Mouse (Mus musculus) midbrain, embryonic 15.5 days (tissue): ENCODE data around the gene Asap3. TPM values are rescaled to one million over a fixed set of nuclear protein-coding genes. Genes with fewer than 3 reads are reported as not detected.

ENCODE experiments used
- ATAC-seq: fragments of 200-750 bp; cut with Nextera tagmentation; replicated peaks from 2 replicates; pipeline ENCODE4 v1.8.0; 2017; ENCODE audit warnings: moderate TSS enrichment
- H3K27ac ChIP-seq: fragments of 300-500 bp; sonication (generic); 2 replicates; pipeline ENCODE4 v1.5.1; 2015; ENCODE audit warnings: mild to moderate bottlenecking, inconsistent platforms
- H3K27me3 ChIP-seq: fragments of 300-500 bp; sonication (generic); replicated peaks from 2 replicates; pipeline ENCODE4 v1.6.1; 2015; ENCODE audit warnings: inconsistent platforms
- H3K36me3 ChIP-seq: fragments of 300-500 bp; sonication (generic); replicated peaks from 2 replicates; pipeline ENCODE4 v1.6.1; 2015; ENCODE audit warnings: inconsistent platforms
- H3K4me1 ChIP-seq: fragments of 300-500 bp; sonication (generic); 2 replicates; pipeline ENCODE4 v1.6.1; 2015; ENCODE audit warnings: inconsistent platforms
- H3K4me2 ChIP-seq: fragments of 300-500 bp; sonication (generic); 2 replicates; pipeline ENCODE4 v1.6.1; 2015; ENCODE audit warnings: inconsistent platforms, mild to moderate bottlenecking, moderate library complexity
- H3K4me3 ChIP-seq: fragments of 300-500 bp; sonication (generic); 2 replicates; pipeline ENCODE4 v1.5.1; 2015; ENCODE audit warnings: mild to moderate bottlenecking, inconsistent platforms
- H3K9ac ChIP-seq: fragments of 300-500 bp; sonication (generic); 2 replicates; pipeline ENCODE4 v1.6.1; 2015; ENCODE audit warnings: mild to moderate bottlenecking, inconsistent platforms
- H3K9me3 ChIP-seq: fragments of 300-500 bp; sonication (generic); 2 replicates; pipeline ENCODE4 v1.6.1; 2016; ENCODE audit warnings: inconsistent platforms
- WGBS: fragments of 180-500 bp; shearing (Covaris S2); methylation state at CpG from one replicate; pipeline ENCODE4 v1.1.7; 2015; ENCODE audit warnings: mixed read lengths; 5-methylcytosine and 5-hydroxymethylcytosine counted together
- polyA plus RNA-seq: library from polyadenylated mRNA; unstranded; fragments of >200 nt; fragmentation: Nextera tagmentation; extraction: Ambion mirVana; gene quantifications from 2 replicates; pipeline ENCODE4 v1.2.1, GENCODE M21; 2015

Asap3 gene
- polyA plus RNA-seq, 1 experiment from 2014 or later = 5.1 TPM

GRCm38 (mm10) chr4:136210931-136211330 lies 4.8 kb downstream of the Asap3 start:
- Histone ChIP-seq H3K4me1 (peaks cover 14% of the 10 kb centered on the region), H3K27ac (no peak overlapping the region), H3K4me3 (no peak overlapping the region), H3K9me3 (no peaks in the 10 kb centered on the region), H3K9ac (no peak overlapping the region), H3K27me3 (no peaks in the 10 kb centered on the region; the same call in 1 of the 2 replicates), H3K4me2 (no peak overlapping the region), H3K36me3 (no peaks in the 10 kb centered on the region)
- no peak for ATAC-seq
- WGBS = 89% methylated on average over 9 of the region's 9 CpGs

GRCm38 (mm10) chr4:136213629-136214028 lies 7.5 kb downstream of the Asap3 start:
- Histone ChIP-seq H3K27ac (no peak overlapping the region), H3K27me3 (no peaks in the 10 kb centered on the region), H3K4me2 (no peak overlapping the region), H3K9me3 (no peaks in the 10 kb centered on the region), H3K9ac (no peak overlapping the region), H3K36me3 (no peaks in the 10 kb centered on the region), H3K4me1 (peaks cover 7% of the 10 kb centered on the region), H3K4me3 (no peak overlapping the region)
- no peak for ATAC-seq
- WGBS = 72% methylated on average over 7 of the region's 7 CpGs

GRCm38 (mm10) chr4:136214828-136215227 lies 8.7 kb downstream of the Asap3 start:
- Histone ChIP-seq H3K4me2 (no peak overlapping the region), H3K27ac (no peak overlapping the region), H3K4me3 (no peak overlapping the region), H3K4me1 (peaks cover 12% of the 10 kb centered on the region), H3K27me3 (no peaks in the 10 kb centered on the region), H3K9me3 (no peaks in the 10 kb centered on the region), H3K36me3 (no peaks in the 10 kb centered on the region), H3K9ac (no peak overlapping the region)
- no peak for ATAC-seq
- 83% methylated on average over 8 of the region's 8 CpGs for WGBS

GRCm38 (mm10) chr4:136215576-136215975 lies 9.4 kb downstream of the Asap3 start:
- H3K4me2 ChIP-seq = no peak overlapping the region
- peaks cover 16% of the 10 kb centered on the region for H3K4me1 ChIP-seq
- H3K4me3 ChIP-seq = no peak overlapping the region
- WGBS = 82% methylated on average over 8 of the region's 8 CpGs
- H3K9me3 ChIP-seq = no peaks in the 10 kb centered on the region
- H3K36me3 ChIP-seq = no peaks in the 10 kb centered on the region
- no peak overlapping the region for H3K27ac ChIP-seq
- ATAC-seq = no peak
- 0 out of 2 replicates have a peak, but pooled peaks cover 4% of the 10 kb centered on the region for H3K27me3 ChIP-seq
- H3K9ac ChIP-seq = no peak overlapping the region

- 74% methylated on average over 10 of the region's 10 CpGs for WGBS
- Histone ChIP-seq H3K36me3 (no peaks in the 10 kb centered on the region), H3K4me3 (no peak overlapping the region), H3K9me3 (no peaks in the 10 kb centered on the region), H3K4me1 (peaks cover 16% of the 10 kb centered on the region), H3K4me2 (no peak overlapping the region), H3K27ac (no peak overlapping the region), H3K9ac (no peak overlapping the region), H3K27me3 (0 out of 2 replicates have a peak, but pooled peaks cover 4% of the 10 kb centered on the region)
- no peak for ATAC-seq
These were observed 10.9 kb downstream of the Asap3 start for GRCm38 (mm10) chr4:136217063-136217462.

- peak overlapping the region; percentile 20 for H3K9ac ChIP-seq
- ATAC-seq = no peak
- 12% methylated on average over 18 of the region's 18 CpGs for WGBS
These were observed 12.5 kb downstream of the Asap3 start for GRCm38 (mm10) chr4:136218595-136219214.

GRCm38 (mm10) chr4:136220133-136220775 lies 14.1 kb downstream of the Asap3 start:
- no peak overlapping the region for H3K9ac ChIP-seq
- peaks cover 31% of the 10 kb centered on the region for H3K4me1 ChIP-seq
- ATAC-seq = no peak
- H3K27ac ChIP-seq = no peak overlapping the region
- WGBS = 16% methylated on average over 17 of the region's 17 CpGs
- no peak overlapping the region for H3K4me3 ChIP-seq
- H3K4me2 ChIP-seq = no peak overlapping the region
- 0 out of 2 replicates have a peak, but pooled peaks cover 4% of the 10 kb centered on the region for H3K27me3 ChIP-seq
- H3K36me3 ChIP-seq = no peaks in the 10 kb centered on the region
- H3K9me3 ChIP-seq = no peaks in the 10 kb centered on the region

More at GRCm38 (mm10) chr4:136218595-136219214, 12.5 kb downstream of the Asap3 start:
- no peak overlapping the region for H3K4me3 ChIP-seq
- 0 out of 2 replicates have a peak, but pooled peaks cover 4% of the 10 kb centered on the region for H3K27me3 ChIP-seq
- H3K27ac ChIP-seq = peak overlapping the region; percentile 65
- no peaks in the 10 kb centered on the region for H3K36me3 ChIP-seq
- H3K4me1 ChIP-seq = peaks cover 22% of the 10 kb centered on the region
- no peaks in the 10 kb centered on the region for H3K9me3 ChIP-seq
- H3K4me2 ChIP-seq = peak overlapping the region; percentile 24

- ATAC-seq = peak; percentile 81
- peak overlapping the region; percentile 73 for H3K27ac ChIP-seq
- H3K27me3 ChIP-seq = 0 out of 2 replicates have a peak, but pooled peaks cover 4% of the 10 kb centered on the region
- no peaks in the 10 kb centered on the region for H3K36me3 ChIP-seq
- 45% methylated on average over 13 of the region's 13 CpGs for WGBS
- no peak overlapping the region for H3K4me3 ChIP-seq
- H3K4me1 ChIP-seq = peaks cover 23% of the 10 kb centered on the region
- H3K9me3 ChIP-seq = no peaks in the 10 kb centered on the region
- no peak overlapping the region for H3K4me2 ChIP-seq
- no peak overlapping the region for H3K9ac ChIP-seq
These were observed 17.5 kb downstream of the Asap3 start for GRCm38 (mm10) chr4:136223549-136224239.

GRCm38 (mm10) chr4:136224240-136224559 lies 18.0 kb downstream of the Asap3 start:
- Histone ChIP-seq H3K27ac (peak overlapping the region; percentile 73), H3K36me3 (no peaks in the 10 kb centered on the region), H3K4me1 (peaks cover 19% of the 10 kb centered on the region), H3K9me3 (no peaks in the 10 kb centered on the region), H3K9ac (no peak overlapping the region), H3K4me2 (no peak overlapping the region), H3K27me3 (0 out of 2 replicates have a peak, but pooled peaks cover 4% of the 10 kb centered on the region), H3K4me3 (no peak overlapping the region)
- ATAC-seq = peak; percentile 50; the same call in 1 of the 2 replicates
- 45% methylated on average over 5 of the region's 5 CpGs for WGBS

- Histone ChIP-seq H3K4me3 (no peak overlapping the region), H3K27me3 (0 out of 2 replicates have a peak, but pooled peaks cover 4% of the 10 kb centered on the region), H3K9ac (no peak overlapping the region), H3K4me2 (no peak overlapping the region), H3K4me1 (peaks cover 19% of the 10 kb centered on the region), H3K36me3 (no peaks in the 10 kb centered on the region), H3K9me3 (no peaks in the 10 kb centered on the region), H3K27ac (peak overlapping the region; percentile 73)
- ATAC-seq = no peak
- WGBS = 81% methylated on average over 23 of the region's 23 CpGs
These were observed 18.7 kb downstream of the Asap3 start for GRCm38 (mm10) chr4:136224677-136225460.

- WGBS = 76% methylated on average over 7 of the region's 7 CpGs
- Histone ChIP-seq H3K36me3 (no peaks in the 10 kb centered on the region), H3K4me2 (no peak overlapping the region), H3K27ac (no peak overlapping the region), H3K4me3 (no peak overlapping the region), H3K4me1 (peaks cover 15% of the 10 kb centered on the region), H3K27me3 (no peaks in the 10 kb centered on the region), H3K9me3 (no peaks in the 10 kb centered on the region), H3K9ac (no peak overlapping the region)
- no peak for ATAC-seq
These were observed 21.2 kb downstream of the Asap3 start for GRCm38 (mm10) chr4:136227408-136227807.

- H3K4me3 ChIP-seq = no peak overlapping the region
- no peak for ATAC-seq
- no peak overlapping the region for H3K9ac ChIP-seq
- H3K27me3 ChIP-seq = no peaks in the 10 kb centered on the region
- H3K9me3 ChIP-seq = no peaks in the 10 kb centered on the region
- 84% methylated on average over 5 of the region's 5 CpGs for WGBS
- H3K4me1 ChIP-seq = peaks cover 9% of the 10 kb centered on the region
- H3K4me2 ChIP-seq = no peak overlapping the region
- no peaks in the 10 kb centered on the region for H3K36me3 ChIP-seq
- H3K27ac ChIP-seq = no peak overlapping the region
These were observed 22.5 kb downstream of the Asap3 start for GRCm38 (mm10) chr4:136228640-136229039.
